In genomic region chr15:77203255-77203981, GRCm38 (mm10) we compare ENCODE assay signal across 8 mouse cellular contexts.
A peak's percentile ranks its signal among the peaks of the same experiment; 100 is the strongest.
DNase-seq lines count a peak whose midpoint lies in the region; ATAC-seq and TF ChIP-seq lines count a peak whose summit lies in the region.

No protein-coding gene starts in this region.

- TF ChIP-seq POLR2A in olfactory bulb, adult 2 months (IDR thresholded peaks at IDR 0.05; ENCODE audit: insufficient read depth, low read depth, low read length) = no peak

- intact Hi-C loops in left cerebral cortex, postnatal 10 days (cut with DNase I) = no loop called here

- ATAC-seq in forebrain, embryonic 15.5 days (replicated peaks) = no peak
- peak; percentile 65 for ATAC-seq in intestine, embryonic 14.5 days (replicated peaks; ENCODE audit: low FRiP score, low TSS enrichment, low read depth)
- peak; percentile 66 for ATAC-seq in liver, embryonic 13.5 days (ENCODE audit: low read depth)

- WGBS in forebrain, embryonic 15.5 days = 49% methylated on average over 14 of the region's 14 CpGs
- 40% methylated on average over 14 of the region's 14 CpGs for WGBS in intestine, embryonic 14.5 days
- WGBS in liver, embryonic 13.5 days (ENCODE audit: insufficient replicate concordance) = 59% methylated on average over 14 of the region's 14 CpGs
- WGBS in olfactory bulb, adult 2 months = 23% methylated on average over 14 of the region's 14 CpGs

- no peaks in the 10 kb centered on the region for H3K27me3 ChIP-seq in forebrain, embryonic 15.5 days
- H3K27me3 ChIP-seq in intestine, embryonic 14.5 days (replicated peaks; ENCODE audit: control insufficient read depth, insufficient read depth, low read length) = no peaks in the 10 kb centered on the region
- no peaks in the 10 kb centered on the region for H3K27me3 ChIP-seq in liver, embryonic 13.5 days

- H3K36me3 ChIP-seq in forebrain, embryonic 15.5 days = no peaks in the 10 kb centered on the region
- H3K36me3 ChIP-seq in intestine, embryonic 14.5 days (ENCODE audit: control insufficient read depth, insufficient read depth, low read length) = no peaks in the 10 kb centered on the region
- H3K36me3 ChIP-seq in liver, embryonic 13.5 days = no peaks in the 10 kb centered on the region

- peaks cover 19% of the 10 kb centered on the region for H3K4me1 ChIP-seq in forebrain, embryonic 15.5 days
- H3K4me1 ChIP-seq in intestine, embryonic 14.5 days (replicated peaks; ENCODE audit: control insufficient read depth, insufficient read depth, low read length) = peaks cover 25% of the 10 kb centered on the region
- peaks cover 9% of the 10 kb centered on the region; the same call in 1 of the 2 replicates for H3K4me1 ChIP-seq in liver, embryonic 13.5 days (replicated peaks)
- H3K4me1 ChIP-seq in olfactory bulb, adult 2 months (ENCODE audit: control insufficient read depth, insufficient read depth, low read length) = peaks cover 16% of the 10 kb centered on the region

- DNase-seq in layer of hippocampus, adult 2 months (ENCODE audit: low spot score in 2 of 2) = no peak
- DNase-seq in layer of hippocampus, postnatal 36 days = no peak
- DNase-seq in intestine, embryonic 14.5 days (ENCODE audit: low spot score) = peak; percentile 63
- no peak for DNase-seq in liver, embryonic 13.5 days
- DNase-seq in left cerebral cortex, postnatal 10 days (ENCODE audit: extremely low spot score in 1 of 2, low spot score in 2 of 2) = no peak
- no peak for DNase-seq in spleen, postnatal 14 days (ENCODE audit: low spot score in 2 of 2)

- H3K4me2 ChIP-seq in forebrain, embryonic 15.5 days (replicated peaks) = no peak overlapping the region
- H3K4me2 ChIP-seq in intestine, embryonic 14.5 days (ENCODE audit: low read length) = peak overlapping the region; percentile 31
- peak overlapping the region; percentile 45 for H3K4me2 ChIP-seq in liver, embryonic 13.5 days

- no peaks in the 10 kb centered on the region for H3K9me3 ChIP-seq in forebrain, embryonic 15.5 days
- no peaks in the 10 kb centered on the region for H3K9me3 ChIP-seq in intestine, embryonic 14.5 days (ENCODE audit: control insufficient read depth, low read length)
- no peaks in the 10 kb centered on the region for H3K9me3 ChIP-seq in liver, embryonic 13.5 days (replicated peaks)

- peak overlapping the region; percentile 62; the same call in 1 of the 2 replicates for H3K27ac ChIP-seq in layer of hippocampus, adult 2 months
- peak overlapping the region; percentile 28 for H3K27ac ChIP-seq in forebrain, embryonic 15.5 days (replicated peaks)
- H3K27ac ChIP-seq in intestine, embryonic 14.5 days (ENCODE audit: low read depth) = peak overlapping the region; percentile 84
- H3K27ac ChIP-seq in liver, embryonic 13.5 days = peak overlapping the region; percentile 69
- H3K27ac ChIP-seq in olfactory bulb, adult 2 months (ENCODE audit: insufficient read depth, low read depth, low read length) = peak overlapping the region; percentile 12; the same call in 1 of the 2 replicates

- no peak for TF ChIP-seq CTCF in layer of hippocampus, adult 2 months (conservative IDR thresholded peaks at IDR 0.05)
- no peak for TF ChIP-seq CTCF in olfactory bulb, adult 2 months (IDR thresholded peaks at IDR 0.05; ENCODE audit: insufficient read depth, low read depth, low read length)

- no peak overlapping the region for H3K4me3 ChIP-seq in layer of hippocampus, adult 2 months
- no peak overlapping the region for H3K4me3 ChIP-seq in forebrain, embryonic 15.5 days
- no peak overlapping the region for H3K4me3 ChIP-seq in intestine, embryonic 14.5 days (ENCODE audit: low read depth, low read length)
- peak overlapping the region; percentile 18 for H3K4me3 ChIP-seq in liver, embryonic 13.5 days (replicated peaks)
- no peak overlapping the region for H3K4me3 ChIP-seq in olfactory bulb, adult 2 months (ENCODE audit: insufficient read depth, low read depth, low read length)

- H3K9ac ChIP-seq in forebrain, embryonic 15.5 days (replicated peaks) = no peak overlapping the region
- 0 out of 2 replicates have a peak overlapping the region, but pooled peaks have one; percentile 30 for H3K9ac ChIP-seq in intestine, embryonic 14.5 days (ENCODE audit: low read length)
- no peak overlapping the region; the same call in 1 of the 2 replicates for H3K9ac ChIP-seq in liver, embryonic 13.5 days

Comparison
In these comparisons a context has a peak if more than half of its experiments do, and no peak if none do; other contexts are left out.
1. H3K27ac ChIP-seq: peak in every context shown above with its lines; median percentile 84 in intestine, embryonic 14.5 days; 69 in liver, embryonic 13.5 days; 62 in layer of hippocampus, adult 2 months; 28 in forebrain, embryonic 15.5 days; 12 in olfactory bulb, adult 2 months.